Mouse (Mus musculus): ENCODE measurements around the gene Hspb6.

Gene Hspb6

GRCm38 (mm10) chr7:30586455-30587020 lies 34.6 kb downstream of the Hspb6 start:
- DNase-seq (ENCODE audit: low spot score) = no peak

DNA sequence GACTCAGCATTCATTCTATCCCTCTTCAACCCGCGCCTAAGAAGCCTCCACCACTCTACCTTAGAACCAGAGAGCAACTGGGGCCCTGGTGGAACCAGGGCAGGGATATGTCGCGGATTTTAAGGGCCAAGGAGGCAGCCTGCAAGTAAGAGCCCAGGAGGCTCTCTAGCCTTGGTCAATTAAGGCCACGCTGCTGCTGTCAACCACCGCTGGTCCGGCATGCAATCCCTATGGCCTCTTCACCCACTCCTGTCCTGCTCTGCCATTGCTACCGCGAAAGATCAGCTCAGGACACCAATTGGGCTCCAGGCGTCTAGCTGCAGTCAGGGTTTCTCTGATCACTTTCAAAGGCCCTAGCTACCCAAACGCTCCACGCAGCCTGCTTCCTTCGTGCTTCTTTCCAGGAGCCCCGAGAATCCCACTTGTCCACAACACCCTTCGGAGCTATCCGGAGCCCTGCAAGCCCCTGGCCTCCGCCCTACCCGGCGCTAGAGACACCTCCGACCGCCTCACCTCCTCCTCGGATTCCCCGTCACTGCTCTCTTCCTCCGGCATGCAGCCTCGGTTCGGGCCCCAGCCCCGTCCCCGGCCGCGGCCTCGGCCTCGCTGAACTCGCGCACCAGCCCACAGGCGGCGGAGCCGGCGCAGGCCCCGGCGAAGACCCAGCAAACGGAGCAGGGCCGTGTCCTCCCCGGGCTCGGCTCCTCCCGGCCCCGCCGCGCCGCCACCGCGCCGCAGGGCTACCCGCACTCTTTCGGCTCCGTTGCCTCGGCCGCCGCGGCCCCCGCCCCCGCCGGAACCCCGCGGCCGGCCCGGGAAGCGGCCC lies 36.1 kb downstream of the Hspb6 start:
- DNase-seq (ENCODE audit: low spot score) = peak; percentile 66

DNA sequence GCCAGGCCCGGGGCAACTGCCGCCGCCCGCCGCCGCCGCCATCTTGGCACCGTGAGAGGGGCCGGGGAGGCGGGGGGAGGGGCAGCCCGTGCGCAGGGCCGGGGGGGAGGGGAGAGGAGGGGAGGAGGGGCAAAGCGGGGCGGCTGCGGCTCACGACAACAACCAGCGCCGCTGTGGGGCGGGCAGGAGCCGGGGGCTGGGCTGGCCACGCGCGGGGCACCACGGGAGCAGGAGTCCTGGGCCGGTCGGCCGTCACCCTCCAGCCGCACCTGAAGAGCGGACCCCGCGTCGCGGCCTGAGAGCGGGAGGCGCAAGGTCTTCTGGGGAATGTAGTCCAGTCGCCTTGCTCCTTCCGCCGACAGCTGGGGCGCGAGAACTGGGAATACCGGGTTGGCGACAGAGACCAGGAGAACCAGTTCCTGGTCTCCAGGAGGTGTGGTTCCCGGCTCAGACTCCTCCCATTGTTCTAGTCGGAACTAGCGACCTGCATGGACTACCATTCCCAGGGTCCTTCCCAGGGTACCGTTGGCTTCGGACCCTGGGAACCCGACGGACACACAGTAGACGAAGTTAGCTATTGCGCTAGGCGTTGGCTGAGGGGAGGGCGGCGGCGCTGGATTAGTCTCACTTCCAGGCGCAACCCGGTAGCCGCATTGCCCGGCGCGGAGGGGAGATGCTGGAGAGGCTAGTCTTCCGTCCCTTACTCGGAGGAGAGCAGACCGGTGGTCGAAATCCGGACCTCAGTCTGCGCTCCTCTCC lies 36.9 kb downstream of the Hspb6 start, which contains the start of gene Kmt2b:
Gene Kmt2b, minus strand, starts transcription at position 51 of the 759 bp plus-strand sequence.
- peak; percentile 98 for DNase-seq (ENCODE audit: low spot score)

DNA sequence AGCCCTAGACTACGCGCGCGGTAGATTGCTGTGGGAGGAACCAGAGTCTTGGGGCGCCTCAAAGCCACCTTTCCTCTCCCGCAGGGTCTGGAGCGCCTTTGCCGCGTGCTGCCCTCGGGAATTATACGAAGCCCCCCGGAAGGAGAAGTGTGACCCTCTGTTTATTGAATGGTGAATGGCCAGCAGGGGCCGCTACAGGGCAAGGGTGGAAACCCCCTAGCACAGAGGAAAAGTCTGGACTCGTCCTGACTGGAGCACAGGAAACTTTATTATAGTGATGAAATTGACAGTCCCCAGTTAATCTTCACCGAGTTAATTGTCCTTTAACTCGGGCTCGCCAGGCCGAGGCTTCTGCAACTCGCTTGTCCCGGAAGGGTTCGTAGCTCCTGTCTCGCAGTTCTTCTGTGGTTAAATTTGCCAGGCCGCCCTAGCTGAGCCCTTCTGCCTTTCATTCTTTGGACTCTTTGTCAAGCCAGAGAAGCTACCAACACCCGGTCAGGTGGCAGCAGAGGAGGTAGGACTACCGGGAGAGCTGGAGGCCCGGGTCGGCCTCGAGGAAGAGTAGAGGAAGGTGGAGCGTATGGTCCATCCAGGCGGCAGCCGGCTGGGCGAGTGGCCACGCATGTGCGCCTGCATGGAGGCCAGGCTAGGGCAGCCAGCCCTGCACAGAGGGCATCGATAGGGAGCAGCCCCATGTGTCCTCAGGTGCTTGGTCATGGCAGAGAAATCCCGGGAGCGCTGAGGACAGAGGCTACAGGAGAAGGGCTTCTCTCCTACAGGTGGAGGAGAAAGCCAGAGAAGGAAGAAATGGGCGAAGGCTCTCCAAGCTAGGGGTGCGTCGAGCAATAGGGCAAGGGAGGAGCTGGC lies 37.7 kb downstream of the Hspb6 start:
- peak; percentile 90 for DNase-seq (ENCODE audit: low spot score)

DNA sequence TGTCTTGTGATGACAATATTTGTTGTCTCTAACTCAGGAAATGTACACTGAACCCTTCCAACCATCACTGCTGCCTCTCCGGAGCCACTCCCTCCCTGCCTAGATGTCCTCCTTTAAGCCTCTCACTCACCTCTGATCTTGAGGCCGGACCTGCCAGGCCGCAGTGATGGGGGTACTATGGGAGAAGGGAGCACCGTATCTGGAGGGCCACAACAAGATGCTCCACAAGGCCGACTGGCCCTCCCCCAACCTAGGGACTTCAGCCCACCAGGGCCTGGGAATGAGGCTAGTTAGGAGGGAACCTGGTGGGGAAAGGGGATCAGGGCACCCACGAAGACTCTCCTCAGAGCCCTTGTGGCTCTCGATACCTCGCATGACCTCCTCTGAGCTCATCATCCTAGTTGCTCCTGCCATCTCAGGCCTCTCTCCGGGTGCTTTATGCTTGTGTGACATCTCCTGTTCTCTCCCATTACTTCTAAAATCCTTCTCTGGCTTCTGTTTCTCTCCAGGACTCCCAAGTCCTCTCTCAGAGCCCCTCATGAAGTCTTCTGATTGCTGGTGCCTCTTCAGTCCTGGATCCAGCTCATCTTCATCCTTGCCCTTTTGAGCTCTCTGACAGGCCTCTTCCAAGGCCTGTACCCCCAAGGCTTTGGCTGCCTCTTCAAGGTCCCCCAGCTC lies 39.1 kb downstream of the Hspb6 start:
- DNase-seq (ENCODE audit: low spot score) = no peak

DNA sequence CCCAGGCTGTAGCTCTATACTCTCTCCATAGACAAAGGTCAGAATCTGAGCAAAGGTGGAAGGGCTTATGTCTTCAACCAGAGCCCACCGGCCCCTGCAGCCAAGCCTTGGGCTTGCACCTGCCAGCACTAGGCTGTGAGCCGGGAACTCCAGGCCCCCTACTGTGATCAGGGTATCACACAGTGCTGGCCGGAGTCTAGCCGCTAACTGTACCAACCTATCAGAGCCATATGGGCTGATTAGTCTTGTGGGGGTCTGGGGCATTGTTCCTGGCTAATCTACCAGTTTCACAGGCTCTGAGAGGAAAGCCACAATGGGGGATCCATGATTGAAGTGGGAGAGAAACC lies 39.6 kb downstream of the Hspb6 start:
- no peak for DNase-seq (ENCODE audit: low spot score)

DNA sequence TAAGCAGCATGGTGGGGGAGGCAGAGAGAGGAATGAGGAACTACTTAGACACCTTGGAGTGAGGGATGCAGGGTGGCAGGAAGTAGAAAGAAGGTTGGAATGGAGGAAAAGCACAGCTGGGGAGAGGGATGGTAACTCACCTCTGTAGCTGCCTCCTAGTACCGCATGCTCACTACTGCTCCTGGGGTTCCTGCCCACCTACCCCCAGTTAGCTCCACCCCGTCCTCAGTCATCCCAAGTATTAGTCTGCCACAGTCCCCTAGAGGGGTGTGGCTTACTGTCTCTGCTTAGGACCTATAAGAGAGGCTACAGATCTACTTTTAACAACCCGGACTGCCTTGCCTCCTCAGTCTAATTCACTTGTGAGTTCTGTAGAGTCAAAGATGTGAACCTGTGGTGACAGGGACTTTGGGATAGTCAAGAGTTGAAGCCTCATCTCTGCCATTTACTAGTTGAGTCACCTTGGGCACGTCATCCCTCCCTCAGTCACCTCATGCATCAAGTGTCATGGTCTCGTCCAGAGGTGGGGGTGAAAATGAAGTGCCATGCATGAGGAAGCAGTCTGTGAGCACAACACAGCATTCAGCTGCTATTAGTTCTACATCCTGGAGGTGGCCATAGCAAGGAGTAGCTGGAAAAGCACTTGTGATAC lies 40.9 kb downstream of the Hspb6 start:
- DNase-seq (ENCODE audit: low spot score) = no peak

GRCm38 (mm10) chr7:30593579-30594509 lies 41.9 kb downstream of the Hspb6 start:
- DNase-seq (ENCODE audit: low spot score) = no peak

DNA sequence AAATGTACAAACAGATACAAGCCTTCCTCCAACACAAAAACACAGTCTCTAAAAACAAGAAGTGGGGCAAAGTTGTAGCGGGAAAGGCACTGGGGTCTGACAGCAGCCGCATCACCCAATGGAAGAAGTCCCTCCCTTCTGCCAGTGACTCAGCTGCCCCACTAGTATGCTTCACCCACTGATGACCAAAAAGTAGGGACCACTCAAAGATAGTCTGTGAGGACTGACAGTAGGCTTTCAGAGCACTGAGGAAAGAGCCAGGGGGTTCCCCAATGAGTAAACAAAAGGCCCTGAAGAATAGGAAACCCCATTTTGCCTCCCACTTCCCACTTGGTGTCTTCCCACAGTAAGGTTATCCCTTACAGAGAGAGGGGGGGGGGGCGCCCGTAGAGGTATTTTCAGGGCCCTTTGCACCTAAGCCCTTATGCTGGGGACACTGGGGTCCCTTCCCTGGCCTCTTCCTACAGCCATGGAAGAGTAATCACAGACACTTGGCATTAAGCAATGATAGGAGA lies 42.6 kb downstream of the Hspb6 start:
- no peak for DNase-seq (ENCODE audit: low spot score)

GRCm38 (mm10) chr7:30596093-30596492 lies 44.1 kb downstream of the Hspb6 start:
- no peak for DNase-seq (ENCODE audit: low spot score)

DNA sequence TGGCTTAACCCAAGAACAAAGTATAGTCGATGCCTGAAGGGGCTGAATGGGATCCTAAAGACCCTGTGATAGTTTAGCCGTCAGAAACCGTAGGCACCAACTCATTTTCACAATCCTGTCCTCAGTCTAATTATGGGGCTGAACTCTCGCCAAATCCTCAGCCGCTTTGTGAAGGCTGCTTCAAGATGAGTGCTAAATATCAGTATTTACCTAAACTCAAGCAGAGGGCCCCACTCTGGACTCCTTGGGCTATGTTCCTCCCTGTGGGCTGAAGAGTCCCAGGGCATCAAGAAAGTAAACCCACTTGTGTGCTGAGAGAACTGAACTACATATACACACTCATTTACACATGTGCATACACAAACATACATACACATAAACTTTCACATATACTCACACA lies 44.8 kb downstream of the Hspb6 start:
- no peak for DNase-seq (ENCODE audit: low spot score)

DNA sequence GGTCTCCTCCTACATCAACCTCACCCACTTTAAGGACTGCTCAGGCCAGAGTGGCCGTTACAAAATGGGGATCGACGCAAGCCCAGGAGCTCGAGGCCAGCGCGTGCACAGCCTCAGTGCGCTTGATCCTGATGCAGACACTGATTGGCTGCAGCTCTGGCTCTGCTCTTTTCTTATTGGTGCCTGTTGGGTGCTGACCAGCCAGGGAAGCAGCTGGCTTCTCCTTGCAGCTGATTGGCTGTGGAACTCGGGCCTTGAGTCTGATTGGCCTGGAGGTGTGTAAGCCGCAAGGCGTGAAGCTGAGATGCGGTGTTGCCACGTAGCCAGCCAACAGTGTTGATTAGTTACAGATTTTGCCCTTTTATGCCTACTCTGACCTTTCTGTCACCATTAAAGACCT lies 46.8 kb downstream of the Hspb6 start, which contains the start of gene Zbtb32:
Gene Zbtb32, minus strand, starts transcription at position 124 of the 400 bp plus-strand sequence.
- no peak for DNase-seq (ENCODE audit: low spot score)

- peak; percentile 85 for DNase-seq (ENCODE audit: low spot score)
Measured at GRCm38 (mm10) chr7:30599933-30600353, 48.0 kb downstream of the Hspb6 start.

DNA sequence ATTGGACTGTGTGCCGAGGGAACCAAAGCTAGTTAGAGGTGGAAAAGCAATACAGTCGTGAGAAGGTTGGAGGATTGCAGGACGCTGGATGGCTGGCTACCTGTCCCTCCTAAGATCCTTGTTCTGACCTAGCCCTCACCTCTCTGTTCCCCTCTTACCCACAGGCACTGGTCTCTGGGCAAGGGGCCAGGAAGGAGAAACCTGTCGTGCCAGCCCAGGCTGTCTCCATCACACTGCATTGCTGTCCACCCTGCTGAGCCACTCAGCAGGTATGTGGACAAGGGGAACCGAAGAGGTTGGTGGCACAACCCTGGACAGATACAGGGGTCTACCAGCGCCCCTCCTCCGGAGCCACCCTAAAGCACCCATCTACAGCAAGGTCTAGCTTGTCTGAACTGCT lies 48.7 kb downstream of the Hspb6 start:
- no peak for DNase-seq (ENCODE audit: low spot score)

GRCm38 (mm10) chr7:30602583-30602982 lies 50.6 kb downstream of the Hspb6 start:
- peak; percentile 83 for DNase-seq (ENCODE audit: low spot score)

DNA sequence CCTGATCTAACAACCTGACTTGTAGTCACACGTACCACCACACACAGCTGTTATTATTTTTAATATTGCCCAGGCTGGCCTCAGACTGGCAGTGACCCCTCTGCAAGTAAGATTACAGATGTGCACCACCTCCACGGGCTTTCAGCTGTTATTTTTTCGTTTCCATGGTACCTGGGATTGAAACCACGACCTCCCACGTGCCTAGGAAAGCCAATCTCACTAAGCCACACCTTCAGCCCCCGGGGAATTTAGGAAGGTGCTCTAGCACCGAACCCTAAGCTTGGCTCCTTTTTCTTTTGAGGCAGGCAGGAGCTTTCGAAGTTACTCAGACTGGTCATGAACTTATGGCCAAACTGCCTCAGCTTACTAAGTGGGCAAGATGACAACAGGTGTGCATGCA lies 52.4 kb downstream of the Hspb6 start:
- DNase-seq (ENCODE audit: low spot score) = no peak

- DNase-seq (ENCODE audit: low spot score) = no peak
Measured at GRCm38 (mm10) chr7:30604944-30605343, 53.0 kb downstream of the Hspb6 start.
